Mouse (Mus musculus) midbrain, embryonic 14.5 days (tissue): ENCODE measurements around the gene Tbx3. TPM values are rescaled to one million over a fixed set of nuclear protein-coding genes. Genes with fewer than 3 reads are reported as not detected.
A peak's percentile ranks its signal among the peaks of the same experiment; 100 is the strongest.

Experiments
- ATAC-seq: fragments of 200-750 bp; cut with Nextera tagmentation; 2 replicates; pipeline ENCODE4 v1.8.0; 2017; ENCODE audit warnings: moderate number of reproducible peaks, moderate library complexity; ENCODE audit not compliant: low FRiP score, low TSS enrichment
- DNase-seq: peaks from one replicate; pipeline ENCODE4 v3.0.0-alpha.2; 2015
- H3K27ac ChIP-seq: fragments of 300-500 bp; sonication (generic); replicated peaks from 2 replicates; pipeline ENCODE4 v1.5.1; 2014; ENCODE audit warnings: mild to moderate bottlenecking, low read depth, low read length, moderate library complexity
- H3K27me3 ChIP-seq: fragments of 300-500 bp; sonication (generic); 2 replicates; pipeline ENCODE4 v1.6.1; 2014; ENCODE audit warnings: low read length, control low read depth, mixed read lengths; ENCODE audit not compliant: control insufficient read depth, insufficient read depth
- H3K36me3 ChIP-seq: fragments of 300-500 bp; sonication (generic); 2 replicates; pipeline ENCODE4 v1.6.1; 2014; ENCODE audit warnings: low read length, control low read depth; ENCODE audit not compliant: control insufficient read depth, insufficient read depth
- H3K4me1 ChIP-seq: fragments of 300-500 bp; sonication (generic); 2 replicates; pipeline ENCODE4 v1.6.1; 2014; ENCODE audit warnings: mild to moderate bottlenecking, antibody characterized with exemption, low read length, control low read depth; ENCODE audit not compliant: control insufficient read depth, insufficient read depth
- H3K4me2 ChIP-seq: fragments of 300-500 bp; sonication (generic); 2 replicates; pipeline ENCODE4 v1.6.1; 2014; ENCODE audit warnings: mild to moderate bottlenecking, low read length, moderate library complexity
- H3K4me3 ChIP-seq: fragments of 300-500 bp; sonication (generic); replicated peaks from 2 replicates; pipeline ENCODE4 v1.5.1; 2014; ENCODE audit warnings: low read depth, low read length
- H3K9ac ChIP-seq: fragments of 300-500 bp; sonication (generic); replicated peaks from 2 replicates; pipeline ENCODE4 v1.6.1; 2014; ENCODE audit warnings: mild to moderate bottlenecking, low read length, moderate library complexity
- H3K9me3 ChIP-seq: fragments of 300-500 bp; sonication (generic); 2 replicates; pipeline ENCODE4 v1.6.1; 2016; ENCODE audit warnings: low read length, control low read depth, mixed read lengths; ENCODE audit not compliant: control insufficient read depth
- WGBS: fragments of 180-500 bp; shearing (Covaris S2); extraction: QIAGEN DNeasy Blood & Tissue Kit; methylation state at CpG from one replicate; pipeline ENCODE4 v1.1.7; 2014; 5-methylcytosine and 5-hydroxymethylcytosine counted together
- polyA plus RNA-seq: library from polyadenylated mRNA; unstranded; fragments of >200 nt; fragmentation: Nextera tagmentation; extraction: Ambion mirVana; gene quantifications from 2 replicates; pipeline ENCODE4 v1.2.1, GENCODE M21; 2014

The Tbx3 gene
- polyA plus RNA-seq, 1 experiment from 2014 or later: 2.4 TPM

GRCm38 (mm10) chr5:119672984-119673600 lies 2.6 kb downstream of the Tbx3 start:
- Histone ChIP-seq H3K4me3 (0 out of 2 replicates have a peak overlapping the region, but pooled peaks have one; percentile 10), H3K36me3 (no peaks in the 10 kb centered on the region), H3K4me1 (no peaks in the 10 kb centered on the region), H3K9ac (no peak overlapping the region), H3K4me2 (no peak overlapping the region), H3K27ac (no peak overlapping the region), H3K27me3 (peaks cover 90% of the 10 kb centered on the region), H3K9me3 (no peaks in the 10 kb centered on the region)
- ATAC-seq (no peak), DNase-seq (no peak)
- 2% methylated on average over 17 of the region's 17 CpGs for whole genome bisulfite sequencing

- Histone ChIP-seq H3K27ac (no peak overlapping the region), H3K27me3 (peaks cover 90% of the 10 kb centered on the region), H3K36me3 (no peaks in the 10 kb centered on the region), H3K9me3 (no peaks in the 10 kb centered on the region), H3K4me1 (no peaks in the 10 kb centered on the region), H3K4me3 (no peak overlapping the region), H3K4me2 (no peak overlapping the region), H3K9ac (no peak overlapping the region)
- 2% methylated on average over 22 of the region's 22 CpGs for WGBS
- no peak for ATAC-seq
- no peak for DNase-seq
These were observed 3.5 kb downstream of the Tbx3 start for GRCm38 (mm10) chr5:119673716-119674605.

GRCm38 (mm10) chr5:119674606-119675330 lies 4.3 kb downstream of the Tbx3 start:
- no peaks in the 10 kb centered on the region for H3K36me3 ChIP-seq
- H3K9ac ChIP-seq: no peak overlapping the region
- DNase-seq (no peak), ATAC-seq (no peak)
- H3K4me1 ChIP-seq: no peaks in the 10 kb centered on the region
- H3K4me2 ChIP-seq: no peak overlapping the region
- WGBS: 3% methylated on average over 12 of the region's 12 CpGs
- H3K9me3 ChIP-seq: no peaks in the 10 kb centered on the region
- H3K27ac ChIP-seq: no peak overlapping the region
- H3K27me3 ChIP-seq: peaks cover 89% of the 10 kb centered on the region
- H3K4me3 ChIP-seq: no peak overlapping the region

DNA sequence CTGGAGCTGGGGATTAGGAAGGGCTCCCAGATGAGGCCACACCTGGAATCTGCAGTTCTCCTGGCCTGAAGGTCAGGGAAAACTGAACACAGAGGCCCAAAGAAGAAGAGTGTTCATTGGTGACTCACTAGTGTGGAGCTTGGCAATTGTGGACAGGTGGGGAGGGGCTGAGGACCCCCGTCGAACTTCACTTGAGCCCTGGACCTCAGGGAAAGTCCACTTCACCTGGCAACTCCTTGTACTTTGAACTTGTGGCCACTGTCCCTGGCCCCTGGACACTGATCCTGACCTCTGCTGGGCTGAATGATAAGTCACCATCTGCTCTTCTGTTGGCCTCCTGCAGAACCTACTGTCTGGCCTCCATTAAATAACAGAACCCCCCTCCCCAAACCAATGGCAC lies 5.8 kb downstream of the Tbx3 start:
- H3K36me3 ChIP-seq: no peaks in the 10 kb centered on the region
- no peak overlapping the region for H3K4me2 ChIP-seq
- ATAC-seq: no peak
- no peak overlapping the region for H3K4me3 ChIP-seq
- WGBS: 6% methylated on average over 2 of the region's 2 CpGs
- no peak for DNase-seq
- no peak overlapping the region for H3K27ac ChIP-seq
- no peak overlapping the region for H3K9ac ChIP-seq
- no peaks in the 10 kb centered on the region for H3K9me3 ChIP-seq
- H3K27me3 ChIP-seq: peaks cover 94% of the 10 kb centered on the region
- H3K4me1 ChIP-seq: no peaks in the 10 kb centered on the region

GRCm38 (mm10) chr5:119678516-119678915 lies 8.0 kb downstream of the Tbx3 start:
- no peak overlapping the region for H3K4me3 ChIP-seq
- no peaks in the 10 kb centered on the region for H3K4me1 ChIP-seq
- 3% methylated on average over 5 of the region's 5 CpGs for WGBS
- H3K9ac ChIP-seq: no peak overlapping the region
- peaks cover 99% of the 10 kb centered on the region for H3K27me3 ChIP-seq
- H3K9me3 ChIP-seq: no peaks in the 10 kb centered on the region
- DNase-seq (no peak), ATAC-seq (no peak)
- no peak overlapping the region for H3K27ac ChIP-seq
- H3K36me3 ChIP-seq: no peaks in the 10 kb centered on the region
- H3K4me2 ChIP-seq: no peak overlapping the region

DNA sequence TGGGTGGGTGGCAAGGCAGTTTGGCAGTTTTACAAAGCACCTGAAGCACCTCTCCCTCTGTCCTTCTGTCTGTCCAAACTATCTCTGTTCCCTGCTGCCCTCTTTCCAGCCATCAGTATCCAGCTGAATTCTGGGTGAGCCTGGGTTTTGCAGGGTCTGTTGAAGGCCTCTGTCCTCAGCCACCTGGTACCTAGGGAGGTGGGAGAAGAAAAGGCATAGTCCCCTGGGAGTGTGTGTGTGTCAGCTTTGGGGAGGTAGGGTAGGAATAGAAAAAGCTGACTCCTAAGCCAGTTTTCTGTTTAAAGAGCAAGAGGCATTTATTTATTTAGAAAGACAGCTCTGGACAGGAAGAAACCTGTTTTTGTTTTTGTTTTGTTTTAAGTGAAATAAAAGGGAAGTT lies 8.6 kb downstream of the Tbx3 start:
- H3K27me3 ChIP-seq: peaks cover 98% of the 10 kb centered on the region
- no peaks in the 10 kb centered on the region for H3K4me1 ChIP-seq
- no peak overlapping the region for H3K4me3 ChIP-seq
- ATAC-seq (no peak), DNase-seq (no peak)
- H3K9ac ChIP-seq: no peak overlapping the region
- H3K36me3 ChIP-seq: no peaks in the 10 kb centered on the region
- H3K27ac ChIP-seq: no peak overlapping the region
- H3K9me3 ChIP-seq: no peaks in the 10 kb centered on the region
- no peak overlapping the region for H3K4me2 ChIP-seq

DNA sequence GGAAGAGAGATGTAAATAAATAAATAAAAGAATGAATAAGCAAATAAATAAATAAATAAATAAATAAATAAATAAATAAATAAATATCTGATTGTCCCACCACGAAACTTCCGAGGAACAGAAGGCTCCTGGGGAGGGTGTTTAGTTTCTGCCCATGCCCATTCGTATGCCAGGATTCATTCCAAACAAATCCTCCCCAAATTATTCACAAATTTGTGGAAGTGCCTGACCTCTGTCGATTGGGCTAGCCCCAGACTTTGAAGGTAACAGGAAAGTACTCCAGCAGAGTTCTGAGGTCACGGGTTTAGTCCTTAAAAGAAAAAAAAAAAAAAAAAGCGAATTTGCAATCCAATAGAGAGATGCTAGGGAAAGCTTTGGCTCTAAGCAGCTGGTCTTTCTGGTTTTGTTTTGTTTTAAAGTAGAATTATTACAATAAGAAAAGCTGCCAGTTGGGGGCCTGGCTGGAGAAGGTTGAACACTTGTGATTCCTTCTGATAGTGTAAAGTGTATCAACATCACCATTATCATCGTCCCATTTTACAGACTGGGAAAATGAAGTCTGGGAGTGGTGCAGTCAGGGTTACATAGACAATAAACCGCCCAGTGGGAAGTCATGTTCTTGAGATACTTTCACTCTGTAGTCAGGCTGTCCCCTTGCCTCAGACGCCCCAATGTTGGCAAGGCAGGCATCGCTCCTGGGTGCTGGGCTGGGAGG lies 9.3 kb downstream of the Tbx3 start:
- no peaks in the 10 kb centered on the region for H3K4me1 ChIP-seq
- peaks cover 95% of the 10 kb centered on the region for H3K27me3 ChIP-seq
- no peaks in the 10 kb centered on the region for H3K36me3 ChIP-seq
- no peaks in the 10 kb centered on the region for H3K9me3 ChIP-seq
- no peak overlapping the region for H3K27ac ChIP-seq
- DNase-seq (no peak), ATAC-seq (no peak)
- H3K9ac ChIP-seq: no peak overlapping the region
- no peak overlapping the region for H3K4me3 ChIP-seq
- 7% methylated on average over 10 of the region's 10 CpGs for WGBS
- no peak overlapping the region for H3K4me2 ChIP-seq

DNA sequence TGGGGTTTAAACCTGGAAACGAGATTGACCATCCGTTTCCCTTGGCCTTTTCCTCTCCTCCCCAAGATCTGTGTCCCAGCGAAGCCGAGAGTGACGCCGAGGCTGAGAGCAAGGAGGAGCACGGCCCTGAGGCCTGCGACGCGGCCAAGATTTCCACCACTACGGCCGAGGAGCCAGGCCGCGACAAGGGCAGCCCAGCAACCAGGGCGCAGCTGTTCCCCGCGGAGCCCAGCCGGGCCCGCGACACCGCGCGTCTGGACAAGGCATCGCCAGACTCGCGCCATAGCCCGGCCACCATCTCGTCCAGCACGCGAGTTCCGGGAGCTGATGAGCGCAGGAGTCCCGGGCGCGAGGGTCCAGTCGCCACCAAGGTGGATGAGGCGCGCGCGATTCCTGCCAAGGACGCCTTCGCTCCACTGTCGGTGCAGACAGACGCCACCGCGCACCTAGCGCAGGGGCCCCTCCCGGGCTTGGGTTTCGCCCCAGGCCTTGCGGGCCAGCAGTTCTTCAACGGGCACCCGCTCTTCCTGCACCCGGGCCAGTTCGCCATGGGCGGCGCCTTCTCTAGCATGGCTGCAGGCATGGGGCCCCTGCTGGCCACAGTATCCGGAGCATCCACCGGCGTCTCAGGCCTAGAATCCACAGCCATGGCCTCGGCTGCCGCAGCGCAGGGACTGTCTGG lies 10.0 kb downstream of the Tbx3 start:
- Histone ChIP-seq H3K4me2 (no peak overlapping the region), H3K4me3 (no peak overlapping the region)
- WGBS: under 1% methylated on average over 62 of the region's 62 CpGs

More for the DNA sequence above, 10.0 kb downstream of the Tbx3 start:
- ATAC-seq (no peak), DNase-seq (no peak)
- Histone ChIP-seq H3K9me3 (no peaks in the 10 kb centered on the region), H3K27me3 (peaks cover 93% of the 10 kb centered on the region), H3K27ac (no peak overlapping the region), H3K4me1 (no peaks in the 10 kb centered on the region), H3K9ac (no peak overlapping the region), H3K36me3 (no peaks in the 10 kb centered on the region)
